Comparison of ENCODE assay signal across 17 mouse cellular contexts in the genomic region with DNA sequence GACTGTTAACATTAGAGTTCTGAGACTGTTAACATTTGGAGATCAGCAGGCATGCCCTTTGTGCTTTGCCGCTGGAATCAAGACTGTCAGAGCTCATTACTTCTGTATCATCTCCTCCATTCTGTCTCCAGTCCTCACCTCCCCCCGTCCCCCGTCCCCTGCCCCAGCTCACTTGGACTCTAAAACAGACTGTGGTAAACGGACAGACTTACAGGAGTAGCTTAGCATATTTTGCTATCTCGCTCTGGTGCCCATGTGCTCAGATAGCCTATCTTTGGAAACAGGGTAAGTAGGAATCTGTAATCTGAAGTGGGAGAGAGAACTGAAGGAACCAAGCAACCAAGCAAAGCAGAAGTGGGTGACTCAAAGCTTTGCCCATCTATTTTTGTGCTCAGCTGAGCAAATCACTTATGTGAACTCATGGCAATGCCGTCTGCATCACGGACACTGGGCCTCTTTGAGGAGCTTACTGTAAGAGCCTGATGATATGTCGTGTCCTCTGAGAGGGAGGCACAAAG. TPM values are rescaled to one million over a fixed set of nuclear protein-coding genes. Genes with fewer than 3 reads are reported as not detected.
DNase-seq lines count a peak whose midpoint lies in the region; ATAC-seq and TF ChIP-seq lines count a peak whose summit lies in the region.
"Had no signal": no experiment of that assay in that cellular context is flagged by ENCODE, and none has a peak within 500 bp of the region (broad histone marks: within the 10 kb centered on the region; RNA-seq: fewer than 3 reads in every experiment).

No protein-coding gene starts in this region.

- H3K9ac ChIP-seq in liver, embryonic 14.5 days (replicated peaks) = peak overlapping the region; percentile 92
- H3K9ac ChIP-seq: embryonic facial prominence, embryonic 12.5 days; limb, embryonic 12.5 days; neural tube, embryonic 12.5 days had no signal

- H3K9me3 ChIP-seq in erythroblast, embryonic 14.5 days (ENCODE audit: control insufficient read depth, low read length) = no peaks in the 10 kb centered on the region
- H3K9me3 ChIP-seq in liver, embryonic 14.5 days (ENCODE audit: control insufficient read depth, low read length) = no peaks in the 10 kb centered on the region
- H3K9me3 ChIP-seq: embryonic facial prominence, embryonic 12.5 days; G1E; limb, embryonic 12.5 days; megakaryocyte, embryonic 14.5 days; neural tube, embryonic 12.5 days had no signal

- TF ChIP-seq POLR2A in bone marrow macrophage, adult 2 months (IDR thresholded peaks at IDR 0.05; ENCODE audit: borderline replicate concordance, low read depth, low read length) = no peak

- DNase-seq in left cerebral cortex, adult 2 months (ENCODE audit: extremely low spot score in 1 of 2, low spot score in 2 of 2) = peak; percentile 18 to 25
- no peak for DNase-seq in left cerebral cortex, adult 11 months (ENCODE audit: low spot score)
- DNase-seq in liver, embryonic 14.5 days (ENCODE audit: low read depth in 3 of 3, low spot score in 3 of 3) = no peak
- no peak for DNase-seq in adrenal gland, postnatal 10 days
- DNase-seq in adrenal gland, postnatal 14 days = no peak
- DNase-seq: kidney, adult 11 months; spleen, adult 18-20 months; thymus, adult 18-20 months had no signal

- H3K27me3 ChIP-seq in erythroblast, embryonic 14.5 days (ENCODE audit: control insufficient read depth) = no peaks in the 10 kb centered on the region
- no peaks in the 10 kb centered on the region for H3K27me3 ChIP-seq in liver, embryonic 14.5 days (ENCODE audit: control insufficient read depth, insufficient read depth, low read length)
- H3K27me3 ChIP-seq: embryonic facial prominence, embryonic 12.5 days; limb, embryonic 12.5 days; megakaryocyte, embryonic 14.5 days; neural tube, embryonic 12.5 days had no signal

- H3K4me3 ChIP-seq in erythroblast, embryonic 14.5 days (replicated peaks) = peak overlapping the region; percentile 75
- no peak overlapping the region for H3K4me3 ChIP-seq in left cerebral cortex, adult 2 months
- no peak overlapping the region for H3K4me3 ChIP-seq in bone marrow macrophage, adult 2 months (ENCODE audit: insufficient read depth, low read length)
- peak overlapping the region; percentile 50 to 73 for H3K4me3 ChIP-seq in liver, embryonic 14.5 days (ENCODE audit: insufficient read depth in 1 of 2, low read depth in 2 of 2, low read length in 2 of 2)
- H3K4me3 ChIP-seq: embryonic facial prominence, embryonic 12.5 days; limb, embryonic 12.5 days; neural tube, embryonic 12.5 days had no signal

- TF ChIP-seq EP300 in liver, embryonic 14.5 days (IDR thresholded peaks at IDR 0.05; ENCODE audit: low read depth) = 0 out of 2 replicates have a peak, but pooled peaks have one; percentile 13

- TF ChIP-seq CTCF in left cerebral cortex, adult 2 months (IDR thresholded peaks at IDR 0.05) = no peak
- no peak for TF ChIP-seq CTCF in bone marrow macrophage, adult 2 months (IDR thresholded peaks at IDR 0.05; ENCODE audit: low read depth, low read length)
- no peak for TF ChIP-seq CTCF in liver, embryonic 14.5 days (IDR thresholded peaks at IDR 0.05; ENCODE audit: low read depth)

- H3K4me1 ChIP-seq in erythroblast, embryonic 14.5 days (ENCODE audit: control insufficient read depth) = peaks cover 86% of the 10 kb centered on the region
- H3K4me1 ChIP-seq in bone marrow macrophage, adult 2 months (ENCODE audit: control insufficient read depth, insufficient read depth, low read length) = peaks cover 15% of the 10 kb centered on the region
- H3K4me1 ChIP-seq in liver, embryonic 14.5 days (replicated peaks; ENCODE audit: control insufficient read depth in 2 of 2, insufficient read depth in 2 of 2, low read length in 1 of 2) = peaks cover 23 to 40% of the 10 kb centered on the region in 2 experiments
- H3K4me1 ChIP-seq: embryonic facial prominence, embryonic 12.5 days; limb, embryonic 12.5 days; neural tube, embryonic 12.5 days had no signal

- intact Hi-C loops in left cerebral cortex, adult 2 months (cut with DNase I) = no loop called here

- peak overlapping the region; percentile 75 for H3K27ac ChIP-seq in left cerebral cortex, adult 2 months
- peak overlapping the region; percentile 25 for H3K27ac ChIP-seq in bone marrow macrophage, adult 2 months (ENCODE audit: insufficient read depth, low read depth, low read length)
- peak overlapping the region; percentile 32 for H3K27ac ChIP-seq in liver, embryonic 14.5 days
- H3K27ac ChIP-seq: embryonic facial prominence, embryonic 12.5 days; limb, embryonic 12.5 days; neural tube, embryonic 12.5 days had no signal

- H3K4me2 ChIP-seq in liver, embryonic 14.5 days (ENCODE audit: low read depth) = peak overlapping the region; percentile 67
- H3K4me2 ChIP-seq: embryonic facial prominence, embryonic 12.5 days; limb, embryonic 12.5 days; neural tube, embryonic 12.5 days had no signal

- H3K36me3 ChIP-seq in erythroblast, embryonic 14.5 days (ENCODE audit: control insufficient read depth) = peaks cover 99% of the 10 kb centered on the region
- peaks cover 64% of the 10 kb centered on the region for H3K36me3 ChIP-seq in liver, embryonic 14.5 days (replicated peaks; ENCODE audit: control insufficient read depth, insufficient read depth, low read depth)
- H3K36me3 ChIP-seq: embryonic facial prominence, embryonic 12.5 days; limb, embryonic 12.5 days; neural tube, embryonic 12.5 days had no signal

- no peak for ATAC-seq in erythroblast, adult 5-6 weeks (replicated peaks; ENCODE audit: low FRiP score, poor library complexity, severe bottlenecking)
- no peak for ATAC-seq in liver, embryonic 14.5 days (ENCODE audit: insufficient read depth)
- ATAC-seq: forebrain, embryonic 16.5 days had no signal

- 62% methylated on average over 8 of the region's 8 CpGs for WGBS in liver, embryonic 14.5 days (ENCODE audit: insufficient replicate concordance)

RNA-seq across cellular contexts. Expression of a gene that starts 10.3 kb away (rescaled TPM):
- polyA plus RNA-seq in erythroblast, embryonic 14.5 days (2012) = 1.2 and 1.3 TPM in 2 replicates
- 45.1 and 50.1 TPM in 2 replicates for total RNA-seq in erythroblast, adult 5-6 weeks (2015; ENCODE audit: low replicate concordance)
- 99.1 and 124 TPM in 2 replicates for total RNA-seq in erythroblast, adult 5-6 weeks (2017; ENCODE audit: low replicate concordance)
- total RNA-seq in left cerebral cortex, adult 2 months (2021) = 10 to 100 TPM; 28.4 to 30.0 TPM
- polyA plus RNA-seq in bone marrow macrophage, adult 2 months (2012; ENCODE audit: insufficient read depth, insufficient read length, missing spikeins) = 1.7 TPM in 2 replicates
- polyA plus RNA-seq in liver, embryonic 14.5 days (2012; rRNA removed) = 13.6 and 26.6 TPM in 2 replicates
- 58.9 and 60.6 TPM in 2 replicates for polyA plus RNA-seq in liver, embryonic 14.5 days (2014; fragmentation: Nextera tagmentation; extraction: Ambion mirVana)
- total RNA-seq in adrenal gland, postnatal 10 days (2021) = 10 to 100 TPM; 25.0 to 31.4 TPM
- total RNA-seq in adrenal gland, postnatal 14 days (2021) = 39.5 and 46.0 TPM in 2 replicates

RNA-seq across cellular contexts. Expression of a gene that starts 39.9 kb away (rescaled TPM):
- 3.3 and 3.7 TPM in 2 replicates for polyA plus RNA-seq in erythroblast, embryonic 14.5 days (2012)
- 40.3 and 52.6 TPM in 2 replicates for total RNA-seq in erythroblast, adult 5-6 weeks (2015; ENCODE audit: low replicate concordance)
- 33.4 and 45.7 TPM in 2 replicates for total RNA-seq in erythroblast, adult 5-6 weeks (2017; ENCODE audit: low replicate concordance)
- total RNA-seq in left cerebral cortex, adult 2 months (2021) = 10 to 100 TPM; 26.7 to 32.5 TPM
- polyA plus RNA-seq in bone marrow macrophage, adult 2 months (2012; ENCODE audit: insufficient read depth, insufficient read length, missing spikeins) = 9.7 and 10.3 TPM in 2 replicates
- polyA plus RNA-seq in liver, embryonic 14.5 days (2012; rRNA removed) = 16.3 and 17.4 TPM in 2 replicates
- 16.0 and 17.3 TPM in 2 replicates for polyA plus RNA-seq in liver, embryonic 14.5 days (2014; fragmentation: Nextera tagmentation; extraction: Ambion mirVana)
- 10 to 100 TPM; 24.5 to 28.6 TPM for total RNA-seq in adrenal gland, postnatal 10 days (2021)
- total RNA-seq in adrenal gland, postnatal 14 days (2021) = 23.4 and 26.0 TPM in 2 replicates

RNA-seq across cellular contexts. Expression of a gene that starts 39.9 kb away (rescaled TPM):
- polyA plus RNA-seq in erythroblast, embryonic 14.5 days (2012) = 0.13 and 0.15 TPM in 2 replicates
- 28.6 and 34.9 TPM in 2 replicates for total RNA-seq in erythroblast, adult 5-6 weeks (2015; ENCODE audit: low replicate concordance)
- 29.7 and 41.9 TPM in 2 replicates for total RNA-seq in erythroblast, adult 5-6 weeks (2017; ENCODE audit: low replicate concordance)
- 10 to 100 TPM; 12.3 to 13.0 TPM for total RNA-seq in left cerebral cortex, adult 2 months (2021)
- 3.1 and 3.5 TPM in 2 replicates for polyA plus RNA-seq in bone marrow macrophage, adult 2 months (2012; ENCODE audit: insufficient read depth, insufficient read length, missing spikeins)
- polyA plus RNA-seq in liver, embryonic 14.5 days (2012; rRNA removed) = 2.1 and 2.6 TPM in 2 replicates
- 4.8 and 6.2 TPM in 2 replicates for polyA plus RNA-seq in liver, embryonic 14.5 days (2014; fragmentation: Nextera tagmentation; extraction: Ambion mirVana)
- total RNA-seq in adrenal gland, postnatal 10 days (2021) = 1 to 10 TPM; 6.4 to 9.1 TPM
- 7.4 and 8.7 TPM in 2 replicates for total RNA-seq in adrenal gland, postnatal 14 days (2021)

Comparison
In these comparisons a context has a peak if more than half of its experiments do, and no peak if none do; other contexts are left out.
1. DNase-seq: peak in left cerebral cortex, adult 2 months (2 of 2); none in left cerebral cortex, adult 11 months (single experiment), liver, embryonic 14.5 days (0 of 3), adrenal gland, postnatal 10 days (single experiment) and adrenal gland, postnatal 14 days (single experiment).
2. H3K4me3 ChIP-seq: peak in erythroblast, embryonic 14.5 days (single experiment) and liver, embryonic 14.5 days (2 of 2); none in left cerebral cortex, adult 2 months (single experiment) and bone marrow macrophage, adult 2 months (single experiment).
3. H3K27ac ChIP-seq: peak in every context shown above with its lines; median percentile 75 in left cerebral cortex, adult 2 months; 32 in liver, embryonic 14.5 days; 25 in bone marrow macrophage, adult 2 months.